ENCODE assay signal across 33 mouse cellular contexts in the genomic region with DNA sequence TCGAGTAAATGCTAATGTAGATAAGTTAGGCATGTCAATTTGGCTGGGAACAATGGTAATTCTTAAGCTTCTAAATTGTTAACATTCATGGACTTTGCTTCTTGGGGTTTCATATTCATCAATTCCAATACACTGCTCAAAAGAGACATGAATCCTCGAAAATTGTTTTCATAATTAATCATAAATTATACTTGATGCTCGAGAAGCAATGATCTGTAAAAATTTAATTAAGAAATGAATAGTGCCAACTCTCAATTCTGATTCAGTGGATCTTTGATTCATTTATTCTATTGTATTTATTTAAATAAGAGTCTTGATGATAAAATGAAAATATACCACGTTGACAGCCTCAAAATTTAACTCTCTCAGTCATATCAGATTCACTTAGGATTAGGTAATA.
"Had no signal": no experiment of that assay in that cellular context is flagged by ENCODE, and none has a peak within 500 bp of the region (broad histone marks: within the 10 kb centered on the region; RNA-seq: fewer than 3 reads in every experiment).

No protein-coding gene starts in this region.

- H3K27ac ChIP-seq: heart, embryonic 10.5 days; heart, embryonic 13.5 days; heart, embryonic 15.5 days; hindbrain, embryonic 10.5 days; hindbrain, embryonic 12.5 days; hindbrain, embryonic 13.5 days; hindbrain, embryonic 14.5 days; hindbrain, embryonic 15.5 days; hindbrain, postnatal 0 days; intestine, embryonic 15.5 days; kidney, embryonic 15.5 days; kidney, postnatal 0 days; layer of hippocampus, adult 2 months had no signal

- H3K36me3 ChIP-seq: heart, embryonic 10.5 days; heart, embryonic 12.5 days; heart, embryonic 13.5 days; heart, embryonic 15.5 days; hindbrain, embryonic 10.5 days; hindbrain, embryonic 12.5 days; hindbrain, embryonic 13.5 days; hindbrain, embryonic 15.5 days; intestine, embryonic 15.5 days; kidney, embryonic 15.5 days had no signal

- ATAC-seq: hindbrain, embryonic 16.5 days; hindbrain, postnatal 0 days; inflammation-experienced regulatory T-cells, adult 6 months; intestine, embryonic 15.5 days; intestine, embryonic 16.5 days; intestine, postnatal 0 days had no signal

- H3K4me3 ChIP-seq: heart, embryonic 10.5 days; heart, embryonic 12.5 days; heart, embryonic 13.5 days; heart, embryonic 15.5 days; hindbrain, embryonic 10.5 days; hindbrain, embryonic 12.5 days; hindbrain, embryonic 13.5 days; hindbrain, embryonic 15.5 days; intestine, embryonic 15.5 days; kidney, embryonic 15.5 days; layer of hippocampus, adult 2 months had no signal

- H3K27me3 ChIP-seq: heart, embryonic 12.5 days; heart, embryonic 13.5 days; heart, embryonic 15.5 days; hindbrain, embryonic 12.5 days; hindbrain, embryonic 13.5 days; hindbrain, embryonic 15.5 days; intestine, embryonic 15.5 days; kidney, embryonic 15.5 days had no signal

- DNase-seq: heart, postnatal 10 days; heart, postnatal 14 days; heart, postnatal 36 days; heart, postnatal 4 days; kidney, adult 11 months; kidney, adult 18-20 months; kidney, adult 8-10 months; kidney, adult 9 months; kidney, postnatal 10 days; kidney, postnatal 14 days; kidney, postnatal 25 days; kidney, postnatal 36 days; kidney, postnatal 4 days; layer of hippocampus, adult 9-11 months; layer of hippocampus, postnatal 36 days had no signal

- H3K4me1 ChIP-seq: heart, embryonic 10.5 days; heart, embryonic 12.5 days; heart, embryonic 13.5 days; heart, embryonic 15.5 days; hindbrain, embryonic 10.5 days; hindbrain, embryonic 12.5 days; hindbrain, embryonic 13.5 days; hindbrain, embryonic 15.5 days; intestine, embryonic 15.5 days; kidney, embryonic 15.5 days had no signal
